Mouse (Mus musculus) liver, postnatal 0 days (tissue): ENCODE data around the gene Abr. TPM values are rescaled to one million over a fixed set of nuclear protein-coding genes. Genes with fewer than 3 reads are reported as not detected.

ENCODE experiments used
- ATAC-seq: fragments of 200-750 bp; cut with Nextera tagmentation; 2 replicates; pipeline ENCODE4 v1.8.0; 2017; ENCODE audit warnings: mild to moderate bottlenecking, moderate library complexity
- DNase-seq: peaks from one replicate; pipeline ENCODE4 v3.0.0-alpha.2; 2016
- H3K27ac ChIP-seq: fragments of 300-500 bp; sonication (generic); 2 replicates; pipeline ENCODE4 v1.5.1; 2014; ENCODE audit warnings: antibody characterized with exemption, moderate library complexity, mild to moderate bottlenecking, low read depth
- H3K27me3 ChIP-seq: fragments of 300-500 bp; sonication (generic); 2 replicates; pipeline ENCODE4 v1.6.1; 2014; ENCODE audit warnings: low read length, control low read depth, mixed read lengths; ENCODE audit not compliant: insufficient read depth
- H3K36me3 ChIP-seq: fragments of 300-500 bp; sonication (generic); replicated peaks from 2 replicates; pipeline ENCODE4 v1.6.1; 2014; ENCODE audit warnings: mild to moderate bottlenecking, control low read depth, low read length, moderate library complexity, mixed read lengths; ENCODE audit not compliant: insufficient read depth
- H3K4me1 ChIP-seq: fragments of 300-500 bp; sonication (generic); 2 replicates; pipeline ENCODE4 v1.6.1; 2014; ENCODE audit warnings: antibody characterized with exemption, mild to moderate bottlenecking, control low read depth; ENCODE audit not compliant: insufficient read depth
- H3K4me2 ChIP-seq: fragments of 300-500 bp; sonication (generic); 2 replicates; pipeline ENCODE4 v1.6.1; 2014; ENCODE audit warnings: low read depth, mild to moderate bottlenecking, low read length, moderate library complexity, mixed read lengths
- H3K4me3 ChIP-seq: fragments of 300-500 bp; sonication (generic); 2 replicates; pipeline ENCODE4 v1.5.1; 2014; ENCODE audit warnings: low read depth, low read length
- H3K9ac ChIP-seq: fragments of 300-500 bp; sonication (generic); replicated peaks from 2 replicates; pipeline ENCODE4 v1.6.1; 2014; ENCODE audit warnings: mild to moderate bottlenecking, moderate library complexity
- H3K9me3 ChIP-seq: fragments of 300-500 bp; sonication (generic); 2 replicates; pipeline ENCODE4 v1.6.1; 2016; ENCODE audit warnings: mild to moderate bottlenecking, control low read depth, low read length, mixed read lengths
- CTCF ChIP-seq: sonication (generic); IDR thresholded peaks from 2 replicates; pipeline ENCODE4 v1.5.1; 2016; ENCODE audit warnings: antibody characterized with exemption, low read depth
- EP300 ChIP-seq: IDR thresholded peaks from 2 replicates; pipeline ENCODE4 v1.6.1; 2016; ENCODE audit warnings: antibody characterized with exemption, low read depth, mild to moderate bottlenecking
- WGBS: fragments of 180-500 bp; shearing (Covaris S2); extraction: QIAGEN DNeasy Blood & Tissue Kit; methylation state at CpG from one replicate; pipeline ENCODE4 v1.1.7; 2014; ENCODE audit not compliant: insufficient replicate concordance; 5-methylcytosine and 5-hydroxymethylcytosine counted together
- polyA plus RNA-seq: library from polyadenylated mRNA; unstranded; fragments of >200 nt; fragmentation: Nextera tagmentation; extraction: Ambion mirVana; gene quantifications from 2 replicates; pipeline ENCODE4 v1.2.1, GENCODE M21; 2015

Abr gene
- polyA plus RNA-seq, 1 experiment from 2014 or later: 3.6 TPM

DNA sequence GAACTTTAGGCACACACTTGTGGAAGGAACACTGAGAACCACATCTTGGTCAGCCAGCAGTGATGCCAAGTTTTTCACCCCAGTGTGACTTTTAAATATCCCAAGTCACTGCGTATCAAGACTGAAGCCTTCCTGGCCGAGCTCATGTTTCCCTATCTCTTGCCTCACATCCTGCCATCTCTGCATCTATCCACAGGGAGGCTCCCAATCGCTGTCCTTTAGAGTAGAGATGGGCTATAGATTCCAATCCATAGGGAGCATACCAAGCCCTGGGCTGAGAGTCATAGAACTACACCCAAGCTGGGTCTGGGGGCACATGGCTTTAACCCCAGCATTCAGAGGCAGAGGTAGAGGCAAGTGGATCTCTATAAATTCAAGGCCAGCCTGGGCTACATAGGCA lies 162.6 kb downstream of the Abr start:
- Histone ChIP-seq H3K4me3 (no peak overlapping the region), H3K4me2 (no peak overlapping the region), H3K36me3 (peaks cover 11% of the 10 kb centered on the region), H3K27me3 (no peaks in the 10 kb centered on the region), H3K9ac (no peak overlapping the region), H3K9me3 (no peaks in the 10 kb centered on the region), H3K4me1 (peaks cover 8% of the 10 kb centered on the region; the same call in 1 of the 2 replicates), H3K27ac (no peak overlapping the region)
- WGBS: 67% methylated on average over 3 of the region's 3 CpGs
- TF ChIP-seq CTCF (no peak), EP300 (no peak)
- no peak for ATAC-seq
- no peak for DNase-seq

- Histone ChIP-seq H3K4me2 (no peak overlapping the region), H3K36me3 (peaks cover 15% of the 10 kb centered on the region), H3K9ac (no peak overlapping the region), H3K27ac (0 out of 2 replicates have a peak overlapping the region, but pooled peaks have one; percentile 8), H3K4me3 (no peak overlapping the region), H3K27me3 (no peaks in the 10 kb centered on the region), H3K9me3 (no peaks in the 10 kb centered on the region), H3K4me1 (peaks cover 8% of the 10 kb centered on the region; the same call in 1 of the 2 replicates)
- 0 out of 2 replicates have a peak, but pooled peaks have one; percentile 10 for ATAC-seq
- TF ChIP-seq CTCF (no peak), EP300 (0 out of 2 replicates have a peak, but pooled peaks have one; percentile 9)
- DNase-seq: peak; percentile 29
- WGBS: 40% methylated on average over 9 of the region's 9 CpGs
Measured at GRCm38 (mm10) chr11:76458730-76459129, 163.4 kb downstream of the Abr start.

DNA sequence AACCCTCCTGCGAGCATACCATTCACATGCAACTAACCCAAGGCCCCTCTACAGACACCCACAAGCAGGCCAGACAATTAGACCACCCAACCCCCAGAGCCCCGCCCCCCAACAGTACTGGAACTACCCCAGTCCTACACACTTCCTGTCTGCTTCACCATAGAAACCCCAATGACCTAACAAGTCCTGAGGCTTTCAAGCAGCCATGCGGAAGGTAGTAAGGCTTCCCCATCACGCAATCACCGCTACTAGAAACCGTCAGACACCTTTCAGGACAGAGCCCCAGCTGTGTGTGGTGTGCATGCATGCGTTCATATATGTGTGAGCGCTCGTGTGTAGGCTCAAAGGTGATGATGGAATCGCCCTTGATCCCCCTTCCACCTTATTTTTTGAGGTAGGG lies 165.2 kb downstream of the Abr start:
- H3K4me1 ChIP-seq: peaks cover 8% of the 10 kb centered on the region; the same call in 1 of the 2 replicates
- 38% methylated on average over 10 of the region's 10 CpGs for WGBS
- H3K36me3 ChIP-seq: peaks cover 17% of the 10 kb centered on the region
- no peaks in the 10 kb centered on the region for H3K27me3 ChIP-seq
- no peak overlapping the region for H3K9ac ChIP-seq
- H3K9me3 ChIP-seq: no peaks in the 10 kb centered on the region
- H3K4me2 ChIP-seq: 0 out of 2 replicates have a peak overlapping the region, but pooled peaks have one; percentile 6
- DNase-seq (peak; percentile 20), ATAC-seq (peak; percentile 21; the same call in 1 of the 2 replicates)
- no peak overlapping the region for H3K4me3 ChIP-seq
- H3K27ac ChIP-seq: 0 out of 2 replicates have a peak overlapping the region, but pooled peaks have one; percentile 22
- TF ChIP-seq CTCF: no peak
- no peak for TF ChIP-seq EP300

GRCm38 (mm10) chr11:76456233-76456632 lies 165.9 kb downstream of the Abr start:
- no peak overlapping the region for H3K9ac ChIP-seq
- DNase-seq (peak; percentile 89), ATAC-seq (peak; percentile 23; the same call in 1 of the 2 replicates)
- H3K36me3 ChIP-seq: peaks cover 18% of the 10 kb centered on the region
- H3K4me1 ChIP-seq: peaks cover 8% of the 10 kb centered on the region; the same call in 1 of the 2 replicates
- H3K9me3 ChIP-seq: no peaks in the 10 kb centered on the region
- no peaks in the 10 kb centered on the region for H3K27me3 ChIP-seq
- no peak overlapping the region for H3K4me2 ChIP-seq
- H3K4me3 ChIP-seq: no peak overlapping the region
- TF ChIP-seq CTCF (peak; percentile 98), EP300 (no peak)
- H3K27ac ChIP-seq: 0 out of 2 replicates have a peak overlapping the region, but pooled peaks have one; percentile 22
- 27% methylated on average over 6 of the region's 6 CpGs for WGBS

- TF ChIP-seq EP300 (no peak), CTCF (peak; percentile 84)
- no peak overlapping the region for H3K27ac ChIP-seq
- no peak overlapping the region for H3K4me2 ChIP-seq
- no peak overlapping the region for H3K9ac ChIP-seq
- DNase-seq: peak; percentile 74
- H3K4me1 ChIP-seq: peaks cover 8% of the 10 kb centered on the region; the same call in 1 of the 2 replicates
- WGBS: 63% methylated on average over 5 of the region's 5 CpGs
- peaks cover 18% of the 10 kb centered on the region for H3K36me3 ChIP-seq
- no peaks in the 10 kb centered on the region for H3K9me3 ChIP-seq
- no peaks in the 10 kb centered on the region for H3K27me3 ChIP-seq
- ATAC-seq: no peak; the same call in 1 of the 2 replicates
- no peak overlapping the region for H3K4me3 ChIP-seq
Measured at GRCm38 (mm10) chr11:76454492-76454891, 167.6 kb downstream of the Abr start.

DNA sequence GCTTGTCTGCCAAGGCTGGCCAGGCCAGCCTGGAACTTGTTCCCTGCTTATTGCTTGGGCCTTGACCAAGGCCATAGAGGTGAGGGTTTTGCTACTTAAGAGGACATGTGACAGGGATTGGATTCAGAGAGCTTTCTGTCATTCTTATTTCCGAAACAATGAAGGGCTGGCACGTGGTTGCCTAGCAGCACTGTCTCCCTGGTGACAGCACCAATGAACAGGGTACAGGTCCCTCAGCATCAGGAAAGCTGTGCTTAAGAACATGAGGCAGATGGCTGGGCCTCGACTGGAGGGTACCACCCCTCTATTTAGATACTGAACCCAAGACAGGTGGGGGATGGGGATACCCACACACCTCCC lies 171.9 kb downstream of the Abr start:
- Histone ChIP-seq H3K9me3 (no peaks in the 10 kb centered on the region), H3K27me3 (no peaks in the 10 kb centered on the region), H3K9ac (no peak overlapping the region), H3K4me3 (no peak overlapping the region), H3K36me3 (peaks cover 13% of the 10 kb centered on the region), H3K27ac (no peak overlapping the region), H3K4me1 (no peaks in the 10 kb centered on the region), H3K4me2 (no peak overlapping the region)
- DNase-seq: no peak
- TF ChIP-seq EP300: no peak
- TF ChIP-seq CTCF: no peak
- WGBS: 68% methylated on average over 3 of the region's 3 CpGs
- no peak for ATAC-seq
